Mouse (Mus musculus) hindbrain, embryonic 13.5 days (tissue): ENCODE data around the gene Senp2. TPM values are rescaled to one million over a fixed set of nuclear protein-coding genes. Genes with fewer than 3 reads are reported as not detected.

Experiments
- ATAC-seq: fragments of 200-750 bp; cut with Nextera tagmentation; 2 replicates; pipeline ENCODE4 v1.8.0; 2017; ENCODE audit warnings: moderate TSS enrichment; ENCODE audit not compliant: low FRiP score
- H3K27ac ChIP-seq: fragments of 300-500 bp; sonication (generic); 2 replicates; pipeline ENCODE4 v1.5.1; 2015; ENCODE audit warnings: inconsistent platforms, mild to moderate bottlenecking, moderate library complexity
- H3K27me3 ChIP-seq: fragments of 300-500 bp; sonication (generic); 2 replicates; pipeline ENCODE4 v1.6.1; 2015; ENCODE audit warnings: mild to moderate bottlenecking, inconsistent platforms
- H3K36me3 ChIP-seq: fragments of 300-500 bp; sonication (generic); 2 replicates; pipeline ENCODE4 v1.6.1; 2015; ENCODE audit warnings: mild to moderate bottlenecking, inconsistent platforms
- H3K4me1 ChIP-seq: fragments of 300-500 bp; sonication (generic); replicated peaks from 2 replicates; pipeline ENCODE4 v1.6.1; 2015; ENCODE audit warnings: inconsistent platforms
- H3K4me2 ChIP-seq: fragments of 300-500 bp; sonication (generic); 2 replicates; pipeline ENCODE4 v1.6.1; 2015; ENCODE audit warnings: inconsistent platforms, mild to moderate bottlenecking, moderate library complexity
- H3K4me3 ChIP-seq: fragments of 300-500 bp; sonication (generic); 2 replicates; pipeline ENCODE4 v1.5.1; 2015; ENCODE audit warnings: mild to moderate bottlenecking, inconsistent platforms
- H3K9ac ChIP-seq: fragments of 300-500 bp; sonication (generic); 2 replicates; pipeline ENCODE4 v1.6.1; 2015; ENCODE audit warnings: mild to moderate bottlenecking, inconsistent platforms
- H3K9me3 ChIP-seq: fragments of 300-500 bp; sonication (generic); 2 replicates; pipeline ENCODE4 v1.6.1; 2016; ENCODE audit warnings: inconsistent platforms
- WGBS: fragments of 180-500 bp; shearing (Covaris S2); methylation state at CpG from one replicate; pipeline ENCODE4 v1.1.7; 2015; 5-methylcytosine and 5-hydroxymethylcytosine counted together
- polyA plus RNA-seq: library from polyadenylated mRNA; unstranded; fragments of >200 nt; fragmentation: Nextera tagmentation; extraction: Ambion mirVana; gene quantifications from 2 replicates; pipeline ENCODE4 v1.2.1, GENCODE M21; 2015

The Senp2 gene
- polyA plus RNA-seq, 1 experiment from 2014 or later = 43.7 TPM

GRCm38 (mm10) chr16:22038554-22038953 lies 29.3 kb downstream of the Senp2 start:
- Histone ChIP-seq H3K36me3 (peaks cover 59% of the 10 kb centered on the region), H3K4me3 (no peak overlapping the region), H3K27ac (no peak overlapping the region), H3K9me3 (no peaks in the 10 kb centered on the region), H3K27me3 (no peaks in the 10 kb centered on the region), H3K4me1 (no peaks in the 10 kb centered on the region), H3K4me2 (no peak overlapping the region), H3K9ac (no peak overlapping the region)
- no peak for ATAC-seq
- WGBS = 93% methylated on average over 10 of the region's 10 CpGs

GRCm38 (mm10) chr16:22039978-22040377 lies 30.7 kb downstream of the Senp2 start:
- no peaks in the 10 kb centered on the region for H3K9me3 ChIP-seq
- H3K4me1 ChIP-seq = no peaks in the 10 kb centered on the region
- no peak overlapping the region for H3K4me2 ChIP-seq
- no peak overlapping the region for H3K27ac ChIP-seq
- no peak for ATAC-seq
- WGBS = 95% methylated on average over 1 of the region's 1 CpGs
- peaks cover 73% of the 10 kb centered on the region for H3K36me3 ChIP-seq
- no peak overlapping the region for H3K9ac ChIP-seq
- no peaks in the 10 kb centered on the region for H3K27me3 ChIP-seq
- no peak overlapping the region for H3K4me3 ChIP-seq

GRCm38 (mm10) chr16:22043830-22044229 lies 34.5 kb downstream of the Senp2 start:
- no peak for ATAC-seq
- no peak overlapping the region for H3K9ac ChIP-seq
- no peaks in the 10 kb centered on the region for H3K9me3 ChIP-seq
- H3K4me2 ChIP-seq = no peak overlapping the region
- H3K36me3 ChIP-seq = peaks cover 79% of the 10 kb centered on the region
- H3K4me3 ChIP-seq = no peak overlapping the region
- WGBS = 94% methylated on average over 4 of the region's 4 CpGs
- H3K27me3 ChIP-seq = no peaks in the 10 kb centered on the region
- no peak overlapping the region for H3K27ac ChIP-seq
- no peaks in the 10 kb centered on the region for H3K4me1 ChIP-seq

DNA sequence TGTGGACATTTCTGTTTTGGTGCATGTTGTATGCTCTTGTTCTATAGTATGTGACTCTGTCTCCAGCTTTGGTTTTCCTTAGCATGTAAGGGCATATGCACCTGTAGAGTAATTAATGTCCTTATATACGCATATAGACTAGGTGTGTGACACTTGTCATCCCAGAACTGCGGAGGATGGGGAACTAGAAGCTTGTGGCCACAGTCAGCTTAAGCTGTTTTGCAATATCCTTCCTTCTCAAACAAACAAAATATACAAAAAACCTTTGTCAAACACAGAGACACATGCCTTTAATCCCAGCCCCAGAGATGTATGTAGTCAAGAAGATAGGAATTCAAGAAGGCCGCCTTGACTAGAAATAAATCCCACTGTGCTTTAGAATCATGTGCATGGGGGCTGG lies 36.6 kb downstream of the Senp2 start:
- Histone ChIP-seq H3K9me3 (no peaks in the 10 kb centered on the region), H3K4me1 (no peaks in the 10 kb centered on the region), H3K4me3 (no peak overlapping the region), H3K27ac (no peak overlapping the region), H3K27me3 (no peaks in the 10 kb centered on the region), H3K36me3 (peaks cover 67% of the 10 kb centered on the region), H3K4me2 (no peak overlapping the region), H3K9ac (no peak overlapping the region)
- ATAC-seq = no peak
- 97% methylated on average over 3 of the region's 3 CpGs for WGBS

DNA sequence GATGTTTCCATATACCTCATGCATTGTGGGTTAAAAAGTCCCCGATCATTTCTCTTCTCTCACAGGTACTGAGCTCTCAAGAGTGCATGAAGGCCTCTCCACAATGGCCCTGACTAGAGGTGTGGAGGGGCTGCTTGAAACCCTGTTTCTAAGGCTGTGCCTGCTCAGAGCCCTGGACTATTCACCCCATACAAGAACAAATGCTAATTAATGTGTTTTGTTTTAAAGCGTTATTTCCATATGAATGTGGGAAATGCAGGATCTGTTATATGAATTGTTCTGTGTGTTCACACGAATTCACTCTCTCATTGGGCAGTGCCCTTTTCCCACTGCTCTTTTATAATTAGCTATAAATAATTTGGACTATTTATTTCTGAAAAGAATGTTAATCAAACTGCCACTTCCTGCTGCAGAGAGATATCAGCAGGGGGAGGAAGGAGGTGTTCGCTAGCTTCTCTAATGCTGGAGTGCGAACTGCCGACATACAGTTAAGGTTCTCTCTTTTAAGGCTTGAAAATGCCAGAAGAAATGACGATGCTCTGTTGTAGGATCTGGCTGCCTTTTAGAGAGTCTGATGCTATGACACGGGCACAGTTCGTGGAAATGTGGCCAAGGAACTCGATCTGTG lies 37.6 kb downstream of the Senp2 start:
- no peak overlapping the region for H3K4me3 ChIP-seq
- no peak overlapping the region for H3K27ac ChIP-seq
- no peaks in the 10 kb centered on the region for H3K9me3 ChIP-seq
- peaks cover 62% of the 10 kb centered on the region for H3K36me3 ChIP-seq
- no peaks in the 10 kb centered on the region for H3K4me1 ChIP-seq
- no peak overlapping the region for H3K9ac ChIP-seq
- H3K4me2 ChIP-seq = no peak overlapping the region
- H3K27me3 ChIP-seq = no peaks in the 10 kb centered on the region
- ATAC-seq = no peak
- WGBS = 78% methylated on average over 10 of the region's 10 CpGs

DNA sequence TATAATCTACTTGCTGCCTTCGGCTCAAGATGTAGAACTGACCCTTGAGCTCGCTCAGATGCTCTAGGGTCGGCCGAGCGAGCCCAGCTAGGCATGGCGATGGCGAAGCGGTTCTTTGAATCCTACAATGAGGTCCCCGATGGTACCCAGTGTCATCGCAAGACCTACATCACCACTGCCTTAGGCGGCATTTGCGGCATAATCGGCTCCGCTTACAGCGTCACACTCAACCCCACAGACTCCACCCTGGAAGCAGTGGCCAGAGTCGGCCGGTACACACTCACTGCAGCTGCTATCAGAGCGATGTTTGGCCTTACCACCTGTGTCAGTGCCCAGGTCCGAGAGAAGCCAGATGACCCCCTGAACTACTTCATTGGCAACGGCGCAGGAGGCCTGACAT lies 44.1 kb downstream of the Senp2 start:
- WGBS = 95% methylated on average over 21 of the region's 21 CpGs
- ATAC-seq = no peak
- H3K27me3 ChIP-seq = no peaks in the 10 kb centered on the region
- H3K4me1 ChIP-seq = no peaks in the 10 kb centered on the region
- H3K36me3 ChIP-seq = peaks cover 17% of the 10 kb centered on the region
- H3K9me3 ChIP-seq = no peaks in the 10 kb centered on the region
- no peak overlapping the region for H3K4me2 ChIP-seq
- no peak overlapping the region for H3K27ac ChIP-seq
- no peak overlapping the region for H3K4me3 ChIP-seq
- no peak overlapping the region for H3K9ac ChIP-seq

GRCm38 (mm10) chr16:22057498-22057897 lies 48.2 kb downstream of the Senp2 start:
- WGBS = 64% methylated on average over 6 of the region's 6 CpGs
- no peak for ATAC-seq
- Histone ChIP-seq H3K9ac (no peak overlapping the region), H3K4me1 (no peaks in the 10 kb centered on the region), H3K36me3 (peaks cover 41% of the 10 kb centered on the region), H3K9me3 (no peaks in the 10 kb centered on the region), H3K4me2 (no peak overlapping the region), H3K4me3 (no peak overlapping the region), H3K27me3 (no peaks in the 10 kb centered on the region), H3K27ac (no peak overlapping the region)

DNA sequence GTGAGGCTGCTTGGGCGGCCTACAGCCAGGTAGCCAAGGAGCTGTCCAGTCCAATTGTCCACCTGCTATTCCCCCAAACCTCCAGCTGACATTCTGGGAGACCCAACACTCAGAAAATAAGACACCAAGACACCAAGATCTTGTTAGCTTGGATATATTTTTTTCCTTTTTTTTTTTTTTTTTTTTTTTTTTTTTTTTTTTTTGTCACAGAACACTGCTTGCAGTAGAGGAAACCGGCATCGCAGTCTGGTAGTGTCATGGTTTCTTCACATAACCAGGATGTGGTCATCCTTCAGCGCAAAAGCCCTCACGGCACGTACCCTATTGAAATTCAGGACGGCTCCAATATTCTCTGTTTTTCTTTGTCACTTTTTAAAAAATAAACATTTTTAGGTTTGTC lies 49.6 kb downstream of the Senp2 start:
- Histone ChIP-seq H3K4me1 (no peaks in the 10 kb centered on the region), H3K27me3 (no peaks in the 10 kb centered on the region), H3K9ac (no peak overlapping the region), H3K4me2 (no peak overlapping the region), H3K9me3 (no peaks in the 10 kb centered on the region), H3K36me3 (peaks cover 52% of the 10 kb centered on the region), H3K27ac (no peak overlapping the region), H3K4me3 (no peak overlapping the region)
- no peak for ATAC-seq
- WGBS = 96% methylated on average over 7 of the region's 7 CpGs

DNA sequence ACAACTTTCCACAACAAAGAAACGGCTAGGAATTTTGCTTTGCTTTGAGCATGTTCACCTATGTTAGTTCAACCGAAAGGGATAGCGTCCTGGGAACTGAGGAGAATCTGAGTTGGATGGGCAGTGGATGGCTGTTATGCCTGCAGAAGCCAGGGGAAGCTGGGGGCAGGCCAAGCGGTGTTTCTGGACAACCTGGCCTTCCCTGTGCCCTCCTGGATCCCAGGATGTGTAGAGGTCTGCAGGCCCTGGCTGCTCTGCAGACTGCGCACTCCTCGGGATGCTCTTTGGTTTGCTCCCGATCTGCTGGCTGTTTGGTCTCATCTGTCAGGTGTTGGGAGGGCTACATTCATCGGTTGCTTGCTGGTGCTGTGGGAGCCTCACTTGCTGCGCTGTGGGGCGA lies 51.1 kb downstream of the Senp2 start:
- H3K4me2 ChIP-seq = no peak overlapping the region
- 96% methylated on average over 10 of the region's 10 CpGs for WGBS
- no peak for ATAC-seq
- H3K4me3 ChIP-seq = no peak overlapping the region
- H3K9ac ChIP-seq = no peak overlapping the region
- no peak overlapping the region for H3K27ac ChIP-seq
- H3K27me3 ChIP-seq = no peaks in the 10 kb centered on the region
- H3K4me1 ChIP-seq = no peaks in the 10 kb centered on the region
- H3K9me3 ChIP-seq = no peaks in the 10 kb centered on the region
- peaks cover 67% of the 10 kb centered on the region for H3K36me3 ChIP-seq

DNA sequence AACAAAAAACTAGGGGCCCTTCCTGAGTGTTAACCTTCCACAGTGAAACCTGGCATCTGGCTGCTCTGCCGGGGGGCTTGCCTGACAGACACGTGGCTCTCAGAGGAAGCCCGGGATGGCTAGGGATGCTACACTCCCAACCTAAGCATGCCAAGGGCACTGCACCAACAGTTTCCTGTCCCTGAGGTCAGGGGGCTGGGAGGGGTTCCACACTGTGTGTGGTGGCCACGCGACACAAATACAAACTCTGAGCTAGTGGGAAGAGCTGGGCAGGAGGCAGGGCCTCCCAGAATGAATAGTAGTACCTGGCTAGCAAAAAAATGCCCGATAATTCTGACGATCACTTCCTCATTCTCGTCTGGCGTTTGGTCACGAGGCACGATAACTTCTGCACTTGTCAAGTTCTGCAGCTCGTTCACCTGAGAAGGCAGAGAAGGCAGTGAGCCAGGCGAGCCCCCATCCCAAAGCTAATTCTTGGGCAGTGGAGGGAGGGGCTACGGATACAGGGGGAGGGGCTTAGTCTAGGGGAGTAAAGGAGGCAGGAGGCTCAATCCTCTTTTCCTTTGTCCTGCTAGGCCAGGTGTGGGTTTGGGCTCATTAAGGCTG lies 52.4 kb downstream of the Senp2 start:
- Histone ChIP-seq H3K27ac (no peak overlapping the region), H3K9ac (no peak overlapping the region), H3K4me1 (no peaks in the 10 kb centered on the region), H3K4me2 (no peak overlapping the region), H3K36me3 (peaks cover 80% of the 10 kb centered on the region), H3K27me3 (no peaks in the 10 kb centered on the region), H3K4me3 (no peak overlapping the region), H3K9me3 (no peaks in the 10 kb centered on the region)
- ATAC-seq = no peak
- 88% methylated on average over 14 of the region's 14 CpGs for WGBS

- Histone ChIP-seq H3K9ac (no peak overlapping the region), H3K4me2 (no peak overlapping the region), H3K36me3 (peaks cover 86% of the 10 kb centered on the region), H3K9me3 (no peaks in the 10 kb centered on the region), H3K27ac (no peak overlapping the region), H3K4me3 (no peak overlapping the region), H3K27me3 (no peaks in the 10 kb centered on the region), H3K4me1 (no peaks in the 10 kb centered on the region)
- WGBS = 75% methylated on average over 4 of the region's 4 CpGs
- no peak for ATAC-seq
Measured at GRCm38 (mm10) chr16:22062284-22062683, 53.0 kb downstream of the Senp2 start.

DNA sequence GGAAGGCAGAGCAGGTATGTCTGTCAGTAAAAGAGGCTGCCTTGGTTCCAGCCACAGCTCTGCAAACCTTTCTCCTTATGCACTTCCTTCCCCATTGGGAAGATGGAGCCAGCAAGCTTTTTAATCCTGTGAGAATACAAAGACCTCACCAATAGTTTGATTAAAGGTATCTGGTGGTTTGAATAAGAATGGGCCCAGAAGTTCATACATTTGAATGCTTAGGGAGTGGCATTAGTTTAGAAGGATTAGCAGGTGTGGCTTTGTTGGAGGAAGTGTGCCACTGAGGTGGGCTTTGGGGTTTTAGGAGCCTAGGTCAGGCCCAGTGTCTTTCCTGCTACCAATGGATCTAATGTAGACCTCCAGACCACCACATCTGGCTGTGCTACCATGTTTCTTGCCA lies 56.3 kb downstream of the Senp2 start:
- no peak overlapping the region for H3K4me2 ChIP-seq
- H3K36me3 ChIP-seq = peaks cover 99% of the 10 kb centered on the region
- no peak for ATAC-seq

GRCm38 (mm10) chr16:22067406-22067805 lies 58.1 kb downstream of the Senp2 start:
- no peaks in the 10 kb centered on the region for H3K9me3 ChIP-seq
- 92% methylated on average over 8 of the region's 8 CpGs for WGBS
- ATAC-seq = no peak
- no peak overlapping the region for H3K9ac ChIP-seq
- H3K4me3 ChIP-seq = no peak overlapping the region
- no peak overlapping the region for H3K27ac ChIP-seq
- H3K4me2 ChIP-seq = no peak overlapping the region
- H3K4me1 ChIP-seq = no peaks in the 10 kb centered on the region
- no peaks in the 10 kb centered on the region for H3K27me3 ChIP-seq
- peaks cover 96% of the 10 kb centered on the region for H3K36me3 ChIP-seq

More for the DNA sequence above, 56.3 kb downstream of the Senp2 start:
- Histone ChIP-seq H3K4me3 (no peak overlapping the region), H3K9ac (no peak overlapping the region), H3K4me1 (no peaks in the 10 kb centered on the region), H3K9me3 (no peaks in the 10 kb centered on the region), H3K27ac (no peak overlapping the region), H3K27me3 (no peaks in the 10 kb centered on the region)
